Mouse (Mus musculus): ENCODE measurements around the gene Fryl. TPM values are rescaled to one million over a fixed set of nuclear protein-coding genes. Genes with fewer than 3 reads are reported as not detected.

Gene Fryl
- polyA plus RNA-seq, 1 experiment from 2014 or later: 53.2 TPM

- DNase-seq (ENCODE audit: low spot score) (no peak), ATAC-seq (ENCODE audit: low FRiP score) (no peak)
- Histone ChIP-seq H3K27me3 (ENCODE audit: control insufficient read depth, insufficient read depth, low read length) (no peaks in the 10 kb centered on the region), H3K27ac (ENCODE audit: low read depth, low read length) (no peak overlapping the region), H3K4me2 (replicated peaks; ENCODE audit: low read depth, low read length) (no peak overlapping the region), H3K9ac (ENCODE audit: low read depth, low read length) (no peak overlapping the region), H3K4me3 (ENCODE audit: low read depth, low read length) (no peak overlapping the region), H3K9me3 (ENCODE audit: control insufficient read depth, low read length) (no peaks in the 10 kb centered on the region), H3K4me1 (replicated peaks; ENCODE audit: control insufficient read depth, insufficient read depth, low read length) (no peaks in the 10 kb centered on the region), H3K36me3 (ENCODE audit: control insufficient read depth, insufficient read depth, low read length) (no peaks in the 10 kb centered on the region)
- WGBS: 88% methylated on average over 16 of the region's 16 CpGs
These were observed 55.7 kb downstream of the Fryl start for GRCm38 (mm10) chr5:73200387-73201384.

- WGBS: 91% methylated on average over 2 of the region's 2 CpGs
These were observed 56.8 kb downstream of the Fryl start for GRCm38 (mm10) chr5:73199586-73199985.

GRCm38 (mm10) chr5:73198690-73199089 is 57.7 kb downstream of the Fryl start:
- H3K9ac ChIP-seq (ENCODE audit: low read depth, low read length): no peak overlapping the region
- ATAC-seq (ENCODE audit: low FRiP score) (no peak), DNase-seq (ENCODE audit: low spot score) (no peak)
- H3K9me3 ChIP-seq (ENCODE audit: control insufficient read depth, low read length): no peaks in the 10 kb centered on the region
- no peaks in the 10 kb centered on the region for H3K27me3 ChIP-seq (ENCODE audit: control insufficient read depth, insufficient read depth, low read length)
- no peaks in the 10 kb centered on the region for H3K36me3 ChIP-seq (ENCODE audit: control insufficient read depth, insufficient read depth, low read length)
- 93% methylated on average over 5 of the region's 5 CpGs for WGBS
- no peak overlapping the region for H3K27ac ChIP-seq (ENCODE audit: low read depth, low read length)
- H3K4me1 ChIP-seq (replicated peaks; ENCODE audit: control insufficient read depth, insufficient read depth, low read length): no peaks in the 10 kb centered on the region
- H3K4me2 ChIP-seq (replicated peaks; ENCODE audit: low read depth, low read length): no peak overlapping the region
- H3K4me3 ChIP-seq (ENCODE audit: low read depth, low read length): no peak overlapping the region

More at GRCm38 (mm10) chr5:73199586-73199985, 56.8 kb downstream of the Fryl start:
- no peak overlapping the region for H3K4me2 ChIP-seq (replicated peaks; ENCODE audit: low read depth, low read length)
- no peaks in the 10 kb centered on the region for H3K4me1 ChIP-seq (replicated peaks; ENCODE audit: control insufficient read depth, insufficient read depth, low read length)
- ATAC-seq (ENCODE audit: low FRiP score): no peak
- H3K4me3 ChIP-seq (ENCODE audit: low read depth, low read length): no peak overlapping the region
- H3K9me3 ChIP-seq (ENCODE audit: control insufficient read depth, low read length): no peaks in the 10 kb centered on the region
- DNase-seq (ENCODE audit: low spot score): no peak
- H3K27me3 ChIP-seq (ENCODE audit: control insufficient read depth, insufficient read depth, low read length): no peaks in the 10 kb centered on the region
- no peaks in the 10 kb centered on the region for H3K36me3 ChIP-seq (ENCODE audit: control insufficient read depth, insufficient read depth, low read length)
- H3K27ac ChIP-seq (ENCODE audit: low read depth, low read length): no peak overlapping the region
- H3K9ac ChIP-seq (ENCODE audit: low read depth, low read length): no peak overlapping the region

GRCm38 (mm10) chr5:73197796-73198195 is 58.6 kb downstream of the Fryl start:
- H3K27me3 ChIP-seq (ENCODE audit: control insufficient read depth, insufficient read depth, low read length): no peaks in the 10 kb centered on the region
- ATAC-seq (ENCODE audit: low FRiP score): no peak
- no peak overlapping the region for H3K27ac ChIP-seq (ENCODE audit: low read depth, low read length)
- no peak for DNase-seq (ENCODE audit: low spot score)
- H3K36me3 ChIP-seq (ENCODE audit: control insufficient read depth, insufficient read depth, low read length): no peaks in the 10 kb centered on the region
- no peak overlapping the region for H3K4me3 ChIP-seq (ENCODE audit: low read depth, low read length)
- H3K4me1 ChIP-seq (replicated peaks; ENCODE audit: control insufficient read depth, insufficient read depth, low read length): no peaks in the 10 kb centered on the region
- no peaks in the 10 kb centered on the region for H3K9me3 ChIP-seq (ENCODE audit: control insufficient read depth, low read length)
- H3K4me2 ChIP-seq (replicated peaks; ENCODE audit: low read depth, low read length): no peak overlapping the region
- WGBS: 93% methylated on average over 7 of the region's 7 CpGs
- no peak overlapping the region for H3K9ac ChIP-seq (ENCODE audit: low read depth, low read length)

GRCm38 (mm10) chr5:73194740-73195139 is 61.7 kb downstream of the Fryl start:
- Histone ChIP-seq H3K4me1 (replicated peaks; ENCODE audit: control insufficient read depth, insufficient read depth, low read length) (no peaks in the 10 kb centered on the region), H3K4me2 (replicated peaks; ENCODE audit: low read depth, low read length) (no peak overlapping the region), H3K9ac (ENCODE audit: low read depth, low read length) (no peak overlapping the region), H3K9me3 (ENCODE audit: control insufficient read depth, low read length) (no peaks in the 10 kb centered on the region), H3K4me3 (ENCODE audit: low read depth, low read length) (no peak overlapping the region), H3K27ac (ENCODE audit: low read depth, low read length) (no peak overlapping the region), H3K36me3 (ENCODE audit: control insufficient read depth, insufficient read depth, low read length) (no peaks in the 10 kb centered on the region), H3K27me3 (ENCODE audit: control insufficient read depth, insufficient read depth, low read length) (no peaks in the 10 kb centered on the region)
- no peak for DNase-seq (ENCODE audit: low spot score)
- WGBS: 93% methylated on average over 14 of the region's 14 CpGs
- no peak for ATAC-seq (ENCODE audit: low FRiP score)

- ATAC-seq (ENCODE audit: low FRiP score): no peak
- Histone ChIP-seq H3K36me3 (ENCODE audit: control insufficient read depth, insufficient read depth, low read length) (no peaks in the 10 kb centered on the region), H3K9ac (ENCODE audit: low read depth, low read length) (no peak overlapping the region), H3K27me3 (ENCODE audit: control insufficient read depth, insufficient read depth, low read length) (no peaks in the 10 kb centered on the region), H3K9me3 (ENCODE audit: control insufficient read depth, low read length) (no peaks in the 10 kb centered on the region), H3K4me2 (replicated peaks; ENCODE audit: low read depth, low read length) (no peak overlapping the region), H3K4me1 (replicated peaks; ENCODE audit: control insufficient read depth, insufficient read depth, low read length) (no peaks in the 10 kb centered on the region), H3K27ac (ENCODE audit: low read depth, low read length) (no peak overlapping the region), H3K4me3 (ENCODE audit: low read depth, low read length) (no peak overlapping the region)
- no peak for DNase-seq (ENCODE audit: low spot score)
- WGBS: 82% methylated on average over 8 of the region's 8 CpGs
These were observed 62.3 kb downstream of the Fryl start for GRCm38 (mm10) chr5:73194083-73194570.

GRCm38 (mm10) chr5:73193627-73194026 is 62.8 kb downstream of the Fryl start:
- H3K9me3 ChIP-seq (ENCODE audit: control insufficient read depth, low read length): no peaks in the 10 kb centered on the region
- no peaks in the 10 kb centered on the region for H3K4me1 ChIP-seq (replicated peaks; ENCODE audit: control insufficient read depth, insufficient read depth, low read length)
- DNase-seq (ENCODE audit: low spot score) (no peak), ATAC-seq (ENCODE audit: low FRiP score) (no peak)
- no peak overlapping the region for H3K4me3 ChIP-seq (ENCODE audit: low read depth, low read length)
- no peak overlapping the region for H3K9ac ChIP-seq (ENCODE audit: low read depth, low read length)
- H3K4me2 ChIP-seq (replicated peaks; ENCODE audit: low read depth, low read length): no peak overlapping the region
- no peak overlapping the region for H3K27ac ChIP-seq (ENCODE audit: low read depth, low read length)
- H3K27me3 ChIP-seq (ENCODE audit: control insufficient read depth, insufficient read depth, low read length): no peaks in the 10 kb centered on the region
- 78% methylated on average over 10 of the region's 10 CpGs for WGBS
- H3K36me3 ChIP-seq (ENCODE audit: control insufficient read depth, insufficient read depth, low read length): no peaks in the 10 kb centered on the region

GRCm38 (mm10) chr5:73192870-73193576 is 63.4 kb downstream of the Fryl start:
- H3K9ac ChIP-seq (ENCODE audit: low read depth, low read length): no peak overlapping the region
- no peaks in the 10 kb centered on the region for H3K4me1 ChIP-seq (replicated peaks; ENCODE audit: control insufficient read depth, insufficient read depth, low read length)
- no peaks in the 10 kb centered on the region for H3K36me3 ChIP-seq (ENCODE audit: control insufficient read depth, insufficient read depth, low read length)
- no peak overlapping the region for H3K4me2 ChIP-seq (replicated peaks; ENCODE audit: low read depth, low read length)
- H3K4me3 ChIP-seq (ENCODE audit: low read depth, low read length): no peak overlapping the region
- WGBS: 79% methylated on average over 13 of the region's 13 CpGs
- H3K27ac ChIP-seq (ENCODE audit: low read depth, low read length): no peak overlapping the region
- ATAC-seq (ENCODE audit: low FRiP score) (no peak), DNase-seq (ENCODE audit: low spot score) (no peak)
- H3K9me3 ChIP-seq (ENCODE audit: control insufficient read depth, low read length): no peaks in the 10 kb centered on the region
- no peaks in the 10 kb centered on the region for H3K27me3 ChIP-seq (ENCODE audit: control insufficient read depth, insufficient read depth, low read length)
